Mouse (Mus musculus) olfactory bulb, adult 2 months (tissue): ENCODE measurements around the gene Zscan29.

ENCODE experiments used
- CTCF ChIP-seq: fragments of 200-500 bp; IDR thresholded peaks from 2 replicates; pipeline ENCODE4 v1.5.1; 2012; ENCODE audit warnings: low read depth, mild to moderate bottlenecking, low read length, moderate library complexity; ENCODE audit not compliant: insufficient read depth
- POLR2A ChIP-seq: fragments of 200-500 bp; IDR thresholded peaks from 2 replicates; pipeline ENCODE4 v1.6.1; 2012; ENCODE audit warnings: mild to moderate bottlenecking, low read depth, low read length, moderate library complexity; ENCODE audit not compliant: insufficient read depth

GRCm38 (mm10) chr2:121149679-121150078 is 21.2 kb downstream of the Zscan29 start:
- TF ChIP-seq POLR2A (no peak), CTCF (no peak)
